Mouse (Mus musculus) adrenal gland, postnatal 4 days (tissue): ENCODE results near the gene Ppp4r2. TPM values are rescaled to one million over a fixed set of nuclear protein-coding genes. Genes with fewer than 3 reads are reported as not detected.

Experiments
- DNase-seq, 2 experiments: peaks; one replicate each; pipeline ENCODE4 v3.0.0; 2021 to 2022; ENCODE audit warnings: low spot score in 2 of 2, mixed read lengths in 2 of 2
- total RNA-seq, 2 experiments: library from RNA; stranded (reverse); gene quantifications; 2 replicates each; pipeline ENCODE4 v1.2.3; 2021

Ppp4r2 gene
- total RNA-seq, 2 experiments from 2014 or later, result 69.7 to 74.9 TPM

GRCm38 (mm10) chr6:100882381-100883213, 49.2 kb downstream of the Ppp4r2 start:
- DNase-seq, result peak in 1 of 2 experiments; percentile 27

GRCm38 (mm10) chr6:100883233-100883632, 49.8 kb downstream of the Ppp4r2 start:
- no peak for DNase-seq

GRCm38 (mm10) chr6:100884594-100885225, 51.3 kb downstream of the Ppp4r2 start:
- no peak for DNase-seq

- DNase-seq, result no peak
These were observed 52.0 kb downstream of the Ppp4r2 start for GRCm38 (mm10) chr6:100885376-100885775.

GRCm38 (mm10) chr6:100887012-100887411, 53.6 kb downstream of the Ppp4r2 start:
- DNase-seq, result no peak

GRCm38 (mm10) chr6:100889340-100889739, 55.9 kb downstream of the Ppp4r2 start:
- no peak for DNase-seq

- no peak for DNase-seq
These were observed 59.1 kb downstream of the Ppp4r2 start for GRCm38 (mm10) chr6:100892489-100892888.

- DNase-seq, result no peak
These were observed 59.7 kb downstream of the Ppp4r2 start for GRCm38 (mm10) chr6:100893073-100893472.

GRCm38 (mm10) chr6:100895183-100895582, 61.8 kb downstream of the Ppp4r2 start:
- DNase-seq, result no peak

GRCm38 (mm10) chr6:100896883-100897282, 63.5 kb downstream of the Ppp4r2 start:
- no peak for DNase-seq

- DNase-seq, result no peak
These were observed 71.0 kb downstream of the Ppp4r2 start for GRCm38 (mm10) chr6:100904463-100904862.

GRCm38 (mm10) chr6:100910136-100910675, 76.8 kb downstream of the Ppp4r2 start:
- no peak for DNase-seq

Other genes starting within 250 kb of the Ppp4r2 start
- gene Shq1, start 162.5 kb upstream of the Ppp4r2 start, total RNA-seq, result 10 to 100 TPM; 11.4 to 11.8 TPM
- gene Gxylt2, start 128.9 kb upstream of the Ppp4r2 start, total RNA-seq, result 1 to 10 TPM; 1.2 to 2.7 TPM